Mouse (Mus musculus): ENCODE data around the gene Rnh1.

DNA sequence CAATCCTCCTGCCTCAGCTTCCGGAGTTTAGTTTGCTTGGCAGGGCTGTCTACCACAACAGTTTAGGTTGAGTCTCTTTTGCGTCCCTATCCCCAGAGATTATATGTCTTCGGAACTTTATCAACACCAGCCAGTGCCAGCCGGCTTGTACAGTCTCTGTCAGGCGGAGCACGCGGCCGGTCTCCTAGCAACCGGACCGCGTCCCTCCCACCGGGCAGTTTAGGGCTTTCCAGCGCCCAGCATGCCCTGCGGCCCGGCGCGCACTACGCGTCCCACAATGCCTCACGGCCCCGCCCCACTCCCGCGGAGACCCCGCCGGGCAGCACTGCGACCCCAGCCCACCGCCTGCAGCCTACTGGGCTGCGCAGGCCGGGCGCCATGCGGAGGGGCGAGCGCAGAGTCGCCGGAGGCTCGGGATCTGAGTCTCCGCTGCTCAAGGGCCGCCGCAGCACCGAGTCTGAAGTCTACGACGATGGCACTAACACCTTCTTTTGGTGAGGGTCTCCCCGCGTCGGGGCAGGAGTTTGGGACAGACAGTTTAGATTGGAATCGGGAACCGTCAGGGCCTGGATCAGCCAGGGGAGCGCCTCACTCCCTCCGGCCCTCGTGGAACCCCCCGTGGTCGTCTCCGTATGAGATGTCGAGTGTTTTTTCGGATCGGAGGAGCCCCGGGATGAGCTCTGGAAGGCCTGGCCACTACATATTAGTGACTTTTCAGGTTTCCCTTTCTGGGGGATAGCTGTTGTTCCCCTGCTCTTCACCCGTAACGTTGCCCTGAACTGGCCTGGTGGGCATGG is 41.4 kb downstream of the Rnh1 start:
- TF ChIP-seq EP300 (IDR thresholded peaks at IDR 0.05; ENCODE audit: low read depth) (peak; percentile 95), CTCF (IDR thresholded peaks at IDR 0.05; ENCODE audit: low read depth) (no peak)
